Mouse (Mus musculus) erythroblast, embryonic 14.5 days (primary cell): ENCODE data around the gene Cfap77.

Experiments used
- GATA1 ChIP-seq: IDR thresholded peaks from 2 replicates; pipeline ENCODE4 v1.6.1; 2012; ENCODE audit warnings: low read length, inconsistent platforms, mixed read lengths
- TAL1 ChIP-seq: IDR thresholded peaks from 3 replicates; pipeline ENCODE4 v1.6.1; 2012; ENCODE audit warnings: low read length, inconsistent platforms, mixed read lengths

DNA sequence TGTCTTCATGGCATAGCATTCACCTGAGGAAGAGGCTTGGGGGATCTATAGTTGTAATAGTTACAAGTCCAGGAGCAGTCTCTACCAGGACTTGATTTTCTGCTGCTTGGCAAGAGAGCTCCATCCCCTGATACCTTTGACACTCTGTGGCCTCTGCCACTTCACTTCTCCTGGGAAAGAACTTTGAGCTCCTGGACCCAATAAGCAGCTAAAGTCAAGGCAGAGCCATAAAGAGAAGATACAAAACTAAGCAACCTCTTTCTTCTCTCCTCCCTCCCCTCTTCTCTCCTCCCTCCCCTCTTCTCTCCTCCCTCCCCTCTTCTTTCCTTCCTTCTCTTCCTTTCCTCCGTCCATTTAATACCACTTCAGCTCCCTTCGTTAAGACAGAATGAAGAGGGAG is 140.7 kb downstream of the Cfap77 start:
- no peak for TF ChIP-seq TAL1
- TF ChIP-seq GATA1 = no peak
